Mouse (Mus musculus) naive thymus-derived CD4-positive, alpha-beta T cell, adult 2 months (primary cell): ENCODE data around the gene Slxl1.
"Not testable (repeated sequence)": the region's sequence is repeated elsewhere in the genome, so short reads cannot be mapped to it uniquely, and the experiment has no call there.

Experiments used
- DNase-seq: peaks from one replicate; pipeline ENCODE4 v3.0.0-alpha.2; 2011; ENCODE audit warnings: low read depth

Slxl1 gene

GRCm38 (mm10) chrX:55226576-55226975, at the start of gene Slxl1:
TSS of gene Slxl1 (plus strand) at chrX:55226876.
- not testable (repeated sequence) for DNase-seq
